Mouse (Mus musculus): Measurements from ENCODE around the gene Elof1.

- TF ChIP-seq CTCF (IDR thresholded peaks at IDR 0.05; ENCODE audit: low read depth, low read length) (peak; percentile 22), EP300 (IDR thresholded peaks at IDR 0.05; ENCODE audit: insufficient read depth, low read depth, low read length) (no peak), POLR2A (IDR thresholded peaks at IDR 0.05; ENCODE audit: insufficient read depth, low read length) (no peak)
These were observed 36.8 kb upstream of the Elof1 start for GRCm38 (mm10) chr9:22153810-22154209.

Data from ES-Bruce4 (cell line).